Mouse (Mus musculus): ENCODE data around the gene Gngt2. TPM values are rescaled to one million over a fixed set of nuclear protein-coding genes. Genes with fewer than 3 reads are reported as not detected.
A peak's percentile ranks its signal among the peaks of the same experiment; 100 is the strongest.

Gngt2 gene
- polyA plus RNA-seq, 1 experiment from 2014 or later: 7.6 TPM

DNA sequence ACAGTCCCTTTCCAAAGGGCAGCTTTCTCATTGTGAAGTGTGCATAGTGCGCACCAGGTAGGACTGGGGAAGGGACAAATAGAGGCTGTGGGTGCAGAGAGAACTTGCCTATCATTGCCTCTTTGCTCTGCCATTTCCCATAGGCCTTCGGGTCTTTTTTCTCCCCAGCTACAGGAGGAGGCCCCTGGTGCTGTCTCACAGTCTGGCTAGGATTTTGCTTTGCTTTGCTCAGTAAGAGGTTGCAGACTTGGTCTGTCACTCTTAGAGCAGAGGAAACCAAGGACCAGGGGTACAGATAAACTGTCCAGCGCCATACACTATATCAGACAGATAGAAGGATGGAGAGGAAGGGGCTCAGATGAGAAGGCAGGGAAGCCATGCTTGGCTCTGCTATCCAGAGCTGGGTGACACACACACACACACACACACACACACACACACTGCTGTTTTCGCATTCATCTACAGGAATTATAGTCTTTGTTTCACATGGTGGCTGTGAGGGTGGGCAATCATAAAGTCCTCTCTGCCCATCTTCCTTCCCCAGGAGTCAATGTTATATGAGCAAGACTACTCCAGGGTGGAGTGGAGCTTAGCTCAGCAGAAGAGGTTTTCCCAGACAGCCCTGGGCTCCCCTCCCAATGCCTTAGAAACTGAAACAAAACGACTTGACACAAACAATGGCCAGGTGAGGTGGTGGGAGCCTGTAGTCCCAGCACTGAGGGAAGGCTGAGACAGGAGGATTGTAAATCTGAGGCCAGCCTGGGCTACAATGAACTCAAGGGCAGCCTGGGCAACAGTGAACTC lies 3.9 kb downstream of the Gngt2 start:
- Histone ChIP-seq H3K36me3 (ENCODE audit: control insufficient read depth, insufficient read depth, low read length) (no peaks in the 10 kb centered on the region), H3K4me2 (replicated peaks; ENCODE audit: low read depth, low read length) (no peak overlapping the region), H3K9ac (ENCODE audit: low read depth, low read length) (no peak overlapping the region), H3K9me3 (ENCODE audit: control insufficient read depth, low read length) (no peaks in the 10 kb centered on the region), H3K27me3 (ENCODE audit: control insufficient read depth, insufficient read depth, low read length) (peaks cover 7% of the 10 kb centered on the region; the same call in 1 of the 2 replicates), H3K4me3 (ENCODE audit: low read depth, low read length) (no peak overlapping the region), H3K27ac (ENCODE audit: low read depth, low read length) (no peak overlapping the region), H3K4me1 (replicated peaks; ENCODE audit: control insufficient read depth, insufficient read depth, low read length) (no peaks in the 10 kb centered on the region)
- 77% methylated on average over 5 of the region's 5 CpGs for WGBS
- no peak for DNase-seq (ENCODE audit: low spot score)
- no peak for ATAC-seq (ENCODE audit: low FRiP score)

DNA sequence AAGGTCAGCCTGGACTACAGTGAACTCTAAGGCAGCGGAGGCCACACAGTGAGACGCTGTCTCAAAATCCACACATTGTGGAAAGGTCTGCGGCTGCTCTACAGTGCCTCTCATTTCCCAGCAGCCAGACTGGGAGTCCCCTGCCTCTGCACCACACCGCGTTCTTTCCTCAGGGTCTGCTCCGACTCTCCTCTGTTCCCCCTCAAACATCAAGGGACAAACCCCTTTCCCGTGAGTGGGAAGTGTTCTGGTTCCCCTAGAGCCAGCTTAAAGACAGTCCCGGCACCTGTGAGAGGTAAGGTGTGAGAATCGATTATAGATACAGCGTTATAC lies 4.4 kb downstream of the Gngt2 start:
- H3K9me3 ChIP-seq (ENCODE audit: control insufficient read depth, low read length): no peaks in the 10 kb centered on the region
- 51% methylated on average over 10 of the region's 10 CpGs for WGBS
- no peak overlapping the region for H3K4me2 ChIP-seq (replicated peaks; ENCODE audit: low read depth, low read length)
- no peak for DNase-seq (ENCODE audit: low spot score)
- no peak overlapping the region for H3K4me3 ChIP-seq (ENCODE audit: low read depth, low read length)
- H3K27me3 ChIP-seq (ENCODE audit: control insufficient read depth, insufficient read depth, low read length): 0 out of 2 replicates have a peak, but pooled peaks cover 3% of the 10 kb centered on the region
- no peak overlapping the region for H3K27ac ChIP-seq (ENCODE audit: low read depth, low read length)
- H3K9ac ChIP-seq (ENCODE audit: low read depth, low read length): no peak overlapping the region
- no peak for ATAC-seq (ENCODE audit: low FRiP score)
- no peaks in the 10 kb centered on the region for H3K4me1 ChIP-seq (replicated peaks; ENCODE audit: control insufficient read depth, insufficient read depth, low read length)
- H3K36me3 ChIP-seq (ENCODE audit: control insufficient read depth, insufficient read depth, low read length): no peaks in the 10 kb centered on the region

DNA sequence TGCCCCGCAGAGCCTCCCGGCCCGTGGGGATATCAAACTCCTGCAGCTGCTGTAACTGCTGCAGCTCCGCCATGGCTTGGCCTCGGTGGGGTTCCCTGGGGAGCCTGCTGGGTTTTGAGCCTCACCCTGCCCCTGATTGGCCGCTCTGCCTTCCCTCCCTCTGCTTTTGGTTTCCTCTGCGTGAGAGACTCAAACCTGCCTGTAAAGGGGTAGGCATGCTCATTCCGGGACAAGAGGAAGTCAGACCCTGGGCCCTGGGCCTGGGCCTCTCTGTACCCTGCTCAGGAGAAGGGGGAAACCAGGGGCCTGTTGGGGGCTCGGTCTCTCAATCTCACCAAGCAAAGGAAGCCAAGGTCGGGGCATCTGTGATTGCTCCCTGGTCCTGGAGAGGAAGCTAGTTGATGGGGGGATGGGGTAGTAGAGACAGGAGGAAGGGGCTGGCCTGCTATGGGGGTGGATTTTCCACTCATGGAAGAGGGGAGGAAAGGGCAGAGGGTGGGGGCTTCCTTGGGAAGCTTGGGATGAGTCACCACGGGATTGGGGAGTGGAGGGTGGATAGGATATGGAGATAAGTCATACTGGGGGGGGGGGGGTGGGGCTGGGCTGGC lies 5.2 kb downstream of the Gngt2 start, which contains the start of gene Abi3:
TSS of gene Abi3 (minus strand) at position 403 of the 608 bp plus-strand sequence.
- no peak for DNase-seq (ENCODE audit: low spot score)
- Histone ChIP-seq H3K4me1 (replicated peaks; ENCODE audit: control insufficient read depth, insufficient read depth, low read length) (no peaks in the 10 kb centered on the region), H3K9ac (ENCODE audit: low read depth, low read length) (no peak within 1 kb of the TSS), H3K4me3 (ENCODE audit: low read depth, low read length) (no peak within 1 kb of the TSS), H3K27me3 (ENCODE audit: control insufficient read depth, insufficient read depth, low read length) (0 out of 2 replicates have a peak, but pooled peaks cover 3% of the 10 kb centered on the region), H3K36me3 (ENCODE audit: control insufficient read depth, insufficient read depth, low read length) (no peaks in the 10 kb centered on the region), H3K9me3 (ENCODE audit: control insufficient read depth, low read length) (no peaks in the 10 kb centered on the region), H3K4me2 (replicated peaks; ENCODE audit: low read depth, low read length) (no peak within 1 kb of the TSS), H3K27ac (ENCODE audit: low read depth, low read length) (no peak within 1 kb of the TSS)
- 12% methylated on average over 11 of the region's 11 CpGs for WGBS
- ATAC-seq (ENCODE audit: low FRiP score): no peak

- WGBS: 80% methylated on average over 5 of the region's 5 CpGs
- Histone ChIP-seq H3K36me3 (ENCODE audit: control insufficient read depth, insufficient read depth, low read length) (no peaks in the 10 kb centered on the region), H3K9ac (ENCODE audit: low read depth, low read length) (no peak overlapping the region)
These were observed 5.9 kb downstream of the Gngt2 start for GRCm38 (mm10) chr11:95842953-95843352.

DNA sequence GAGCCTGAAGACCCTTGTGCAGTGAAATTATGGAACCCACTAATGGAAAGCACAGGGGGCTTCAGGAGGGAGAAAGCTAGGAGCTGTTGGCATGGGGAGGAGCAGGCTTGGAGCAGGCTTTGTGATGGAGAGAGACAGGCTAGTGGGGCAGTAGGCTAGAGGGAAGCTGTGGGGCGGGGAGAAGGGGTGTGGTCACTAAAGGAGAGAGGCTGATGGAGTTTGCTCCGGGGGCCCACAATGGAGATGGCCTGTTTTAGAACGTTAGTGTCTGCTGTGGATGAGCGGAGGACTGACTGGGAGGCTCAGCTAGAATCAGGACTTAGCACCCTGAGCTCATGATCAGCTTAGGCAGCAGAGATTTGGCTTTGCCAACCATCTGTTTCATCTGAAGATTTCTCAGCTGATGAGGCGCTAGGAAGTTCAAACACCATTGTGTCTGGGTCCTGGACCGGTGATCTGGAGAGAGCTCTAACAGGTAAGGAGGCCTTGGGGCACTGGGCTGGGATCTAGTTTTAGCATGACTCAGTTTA lies 6.5 kb downstream of the Gngt2 start:
- WGBS: 61% methylated on average over 6 of the region's 6 CpGs
- H3K4me1 ChIP-seq (replicated peaks; ENCODE audit: control insufficient read depth, insufficient read depth, low read length): no peaks in the 10 kb centered on the region
- no peaks in the 10 kb centered on the region for H3K36me3 ChIP-seq (ENCODE audit: control insufficient read depth, insufficient read depth, low read length)
- ATAC-seq (ENCODE audit: low FRiP score): no peak
- no peak overlapping the region for H3K4me2 ChIP-seq (replicated peaks; ENCODE audit: low read depth, low read length)
- no peak overlapping the region for H3K4me3 ChIP-seq (ENCODE audit: low read depth, low read length)
- H3K9me3 ChIP-seq (ENCODE audit: control insufficient read depth, low read length): no peaks in the 10 kb centered on the region
- DNase-seq (ENCODE audit: low spot score): no peak
- 0 out of 2 replicates have a peak, but pooled peaks cover 3% of the 10 kb centered on the region for H3K27me3 ChIP-seq (ENCODE audit: control insufficient read depth, insufficient read depth, low read length)
- H3K27ac ChIP-seq (ENCODE audit: low read depth, low read length): no peak overlapping the region
- H3K9ac ChIP-seq (ENCODE audit: low read depth, low read length): no peak overlapping the region

More at GRCm38 (mm10) chr11:95842953-95843352, 5.9 kb downstream of the Gngt2 start:
- DNase-seq (ENCODE audit: low spot score): no peak
- Histone ChIP-seq H3K4me1 (replicated peaks; ENCODE audit: control insufficient read depth, insufficient read depth, low read length) (no peaks in the 10 kb centered on the region), H3K9me3 (ENCODE audit: control insufficient read depth, low read length) (no peaks in the 10 kb centered on the region), H3K27me3 (ENCODE audit: control insufficient read depth, insufficient read depth, low read length) (0 out of 2 replicates have a peak, but pooled peaks cover 3% of the 10 kb centered on the region), H3K27ac (ENCODE audit: low read depth, low read length) (no peak overlapping the region), H3K4me3 (ENCODE audit: low read depth, low read length) (no peak overlapping the region), H3K4me2 (replicated peaks; ENCODE audit: low read depth, low read length) (no peak overlapping the region)
- ATAC-seq (ENCODE audit: low FRiP score): no peak

GRCm38 (mm10) chr11:95844935-95845334 lies 7.9 kb downstream of the Gngt2 start:
- no peaks in the 10 kb centered on the region for H3K9me3 ChIP-seq (ENCODE audit: control insufficient read depth, low read length)
- no peaks in the 10 kb centered on the region for H3K36me3 ChIP-seq (ENCODE audit: control insufficient read depth, insufficient read depth, low read length)
- no peak overlapping the region for H3K4me2 ChIP-seq (replicated peaks; ENCODE audit: low read depth, low read length)
- H3K27ac ChIP-seq (ENCODE audit: low read depth, low read length): no peak overlapping the region
- no peaks in the 10 kb centered on the region for H3K4me1 ChIP-seq (replicated peaks; ENCODE audit: control insufficient read depth, insufficient read depth, low read length)
- no peak for ATAC-seq (ENCODE audit: low FRiP score)
- WGBS: 61% methylated on average over 4 of the region's 4 CpGs
- H3K9ac ChIP-seq (ENCODE audit: low read depth, low read length): no peak overlapping the region
- no peak for DNase-seq (ENCODE audit: low spot score)
- H3K4me3 ChIP-seq (ENCODE audit: low read depth, low read length): no peak overlapping the region
- H3K27me3 ChIP-seq (ENCODE audit: control insufficient read depth, insufficient read depth, low read length): 0 out of 2 replicates have a peak, but pooled peaks cover 3% of the 10 kb centered on the region

- Histone ChIP-seq H3K9me3 (ENCODE audit: control insufficient read depth, low read length) (no peaks in the 10 kb centered on the region), H3K27me3 (ENCODE audit: control insufficient read depth, insufficient read depth, low read length) (no peaks in the 10 kb centered on the region), H3K9ac (ENCODE audit: low read depth, low read length) (no peak overlapping the region), H3K4me1 (replicated peaks; ENCODE audit: control insufficient read depth, insufficient read depth, low read length) (no peaks in the 10 kb centered on the region), H3K4me2 (replicated peaks; ENCODE audit: low read depth, low read length) (no peak overlapping the region), H3K36me3 (ENCODE audit: control insufficient read depth, insufficient read depth, low read length) (no peaks in the 10 kb centered on the region), H3K27ac (ENCODE audit: low read depth, low read length) (no peak overlapping the region), H3K4me3 (ENCODE audit: low read depth, low read length) (no peak overlapping the region)
- ATAC-seq (ENCODE audit: low FRiP score) (no peak), DNase-seq (ENCODE audit: low spot score) (no peak)
- WGBS: 69% methylated on average over 2 of the region's 2 CpGs
These were observed 13.9 kb downstream of the Gngt2 start for GRCm38 (mm10) chr11:95850898-95851297.

- ATAC-seq (ENCODE audit: low FRiP score) (no peak), DNase-seq (ENCODE audit: low spot score) (peak; percentile 43)
- Histone ChIP-seq H3K27ac (ENCODE audit: low read depth, low read length) (no peak overlapping the region), H3K9ac (ENCODE audit: low read depth, low read length) (no peak overlapping the region), H3K27me3 (ENCODE audit: control insufficient read depth, insufficient read depth, low read length) (no peaks in the 10 kb centered on the region), H3K9me3 (ENCODE audit: control insufficient read depth, low read length) (no peaks in the 10 kb centered on the region), H3K4me1 (replicated peaks; ENCODE audit: control insufficient read depth, insufficient read depth, low read length) (no peaks in the 10 kb centered on the region; the same call in 1 of the 2 replicates), H3K36me3 (ENCODE audit: control insufficient read depth, insufficient read depth, low read length) (no peaks in the 10 kb centered on the region), H3K4me2 (replicated peaks; ENCODE audit: low read depth, low read length) (no peak overlapping the region), H3K4me3 (ENCODE audit: low read depth, low read length) (no peak overlapping the region)
- 54% methylated on average over 5 of the region's 5 CpGs for WGBS
These were observed 16.7 kb downstream of the Gngt2 start for GRCm38 (mm10) chr11:95853684-95854083.

Data from hindbrain, embryonic 11.5 days (tissue).